9 mouse cellular contexts compared by ENCODE assay signal in the genomic region with DNA sequence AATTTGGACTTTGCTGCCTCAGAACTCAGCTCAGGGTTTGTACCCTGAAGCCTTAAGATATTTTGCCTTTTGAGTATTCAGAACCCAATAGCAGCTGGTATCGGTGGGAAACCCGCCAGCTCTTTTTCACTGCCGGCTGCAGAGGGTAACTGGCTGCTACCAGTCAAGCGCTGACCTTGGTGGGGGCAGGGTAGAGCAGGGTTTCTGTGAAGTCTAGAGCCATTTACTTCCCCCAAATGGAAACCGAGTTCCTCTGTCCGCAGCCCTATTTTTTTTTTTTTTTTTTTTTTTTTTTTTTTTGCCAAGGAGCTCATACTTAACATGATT. TPM values are rescaled to one million over a fixed set of nuclear protein-coding genes. Genes with fewer than 3 reads are reported as not detected.
DNase-seq lines count a peak whose midpoint lies in the region; ATAC-seq and TF ChIP-seq lines count a peak whose summit lies in the region.
"Had no signal": no experiment of that assay in that cellular context is flagged by ENCODE, and none has a peak within 500 bp of the region (broad histone marks: within the 10 kb centered on the region; RNA-seq: fewer than 3 reads in every experiment).

No protein-coding gene starts in this region.

- peak overlapping the region; percentile 99 for H3K27ac ChIP-seq in embryonic facial prominence, embryonic 12.5 days
- peak overlapping the region; percentile 97 for H3K27ac ChIP-seq in heart, embryonic 10.5 days
- peak overlapping the region; percentile 99 for H3K27ac ChIP-seq in kidney, embryonic 15.5 days
- peak overlapping the region; percentile 99 for H3K27ac ChIP-seq in limb, embryonic 15.5 days
- no peak overlapping the region for H3K27ac ChIP-seq in testis, adult 2 months (ENCODE audit: control insufficient read depth, insufficient read depth, low read depth, low read length)

- no peaks in the 10 kb centered on the region for H3K9me3 ChIP-seq in megakaryocyte, embryonic 14.5 days
- H3K9me3 ChIP-seq in embryonic facial prominence, embryonic 12.5 days = no peaks in the 10 kb centered on the region
- no peaks in the 10 kb centered on the region for H3K9me3 ChIP-seq in heart, embryonic 10.5 days
- no peaks in the 10 kb centered on the region for H3K9me3 ChIP-seq in kidney, embryonic 15.5 days (replicated peaks)
- H3K9me3 ChIP-seq in limb, embryonic 15.5 days = no peaks in the 10 kb centered on the region

- H3K36me3 ChIP-seq in megakaryocyte, embryonic 14.5 days (replicated peaks; ENCODE audit: low read length) = peaks cover 5% of the 10 kb centered on the region
- H3K36me3 ChIP-seq in embryonic facial prominence, embryonic 12.5 days = no peaks in the 10 kb centered on the region
- H3K36me3 ChIP-seq in heart, embryonic 10.5 days = peaks cover 2% of the 10 kb centered on the region; the same call in 1 of the 2 replicates
- H3K36me3 ChIP-seq in kidney, embryonic 15.5 days = no peaks in the 10 kb centered on the region
- no peaks in the 10 kb centered on the region for H3K36me3 ChIP-seq in limb, embryonic 15.5 days
- no peaks in the 10 kb centered on the region for H3K36me3 ChIP-seq in myocyte (ENCODE audit: control insufficient read depth, insufficient read depth)
- H3K36me3 ChIP-seq in testis, adult 2 months (ENCODE audit: control insufficient read depth, insufficient read depth, low read length) = no peaks in the 10 kb centered on the region

- H3K4me1 ChIP-seq in megakaryocyte, embryonic 14.5 days = peaks cover 53% of the 10 kb centered on the region
- H3K4me1 ChIP-seq in embryonic facial prominence, embryonic 12.5 days = peaks cover 13% of the 10 kb centered on the region
- H3K4me1 ChIP-seq in heart, embryonic 10.5 days = peaks cover 5% of the 10 kb centered on the region; the same call in 1 of the 2 replicates
- H3K4me1 ChIP-seq in kidney, embryonic 15.5 days = peaks cover 25% of the 10 kb centered on the region
- peaks cover 24% of the 10 kb centered on the region for H3K4me1 ChIP-seq in limb, embryonic 15.5 days
- H3K4me1 ChIP-seq in testis, adult 2 months (ENCODE audit: control insufficient read depth, insufficient read depth, low read length) = peaks cover 31% of the 10 kb centered on the region

- no peak for TF ChIP-seq CTCF in testis, adult 2 months (IDR thresholded peaks at IDR 0.05; ENCODE audit: control insufficient read depth, insufficient read depth, insufficient replicate concordance, low read depth, low read length)

- H3K27me3 ChIP-seq in megakaryocyte, embryonic 14.5 days (replicated peaks) = no peaks in the 10 kb centered on the region
- H3K27me3 ChIP-seq in embryonic facial prominence, embryonic 12.5 days = no peaks in the 10 kb centered on the region
- no peaks in the 10 kb centered on the region for H3K27me3 ChIP-seq in heart, embryonic 10.5 days (ENCODE audit: insufficient read depth, poor library complexity, severe bottlenecking)
- no peaks in the 10 kb centered on the region for H3K27me3 ChIP-seq in kidney, embryonic 15.5 days
- no peaks in the 10 kb centered on the region for H3K27me3 ChIP-seq in limb, embryonic 15.5 days
- no peaks in the 10 kb centered on the region for H3K27me3 ChIP-seq in myocyte (ENCODE audit: control insufficient read depth, insufficient read depth, insufficient read length)
- no peaks in the 10 kb centered on the region for H3K27me3 ChIP-seq in testis, adult 2 months (ENCODE audit: control insufficient read depth, insufficient read depth, low read length)

- H3K79me2 ChIP-seq in myocyte (ENCODE audit: control insufficient read depth, insufficient read depth) = peaks cover 28% of the 10 kb centered on the region

- H3K4me2 ChIP-seq in embryonic facial prominence, embryonic 12.5 days (replicated peaks) = peak overlapping the region; percentile 93
- H3K4me2 ChIP-seq in kidney, embryonic 15.5 days = peak overlapping the region; percentile 87
- peak overlapping the region; percentile 65 for H3K4me2 ChIP-seq in limb, embryonic 15.5 days
- H3K4me2 ChIP-seq in myocyte (ENCODE audit: low read depth) = peak overlapping the region; percentile 86

- TF ChIP-seq POLR2A in myocyte (IDR thresholded peaks at IDR 0.05; ENCODE audit: insufficient read length, low read depth) = no peak
- no peak for TF ChIP-seq POLR2A in testis, adult 2 months (IDR thresholded peaks at IDR 0.05; ENCODE audit: control insufficient read depth, low read depth, low read length)

- ATAC-seq in megakaryocyte, adult 5-6 weeks (ENCODE audit: poor library complexity, severe bottlenecking) = no peak
- no peak for ATAC-seq in embryonic facial prominence, embryonic 12.5 days (ENCODE audit: insufficient number of reproducible peaks, insufficient read depth, low FRiP score, low TSS enrichment)
- no peak for ATAC-seq in kidney, embryonic 15.5 days (replicated peaks; ENCODE audit: low FRiP score)
- ATAC-seq in limb, embryonic 15.5 days (ENCODE audit: insufficient number of reproducible peaks, low FRiP score, low TSS enrichment, low read depth) = no peak

- DNase-seq in heart, embryonic 10.5 days (ENCODE audit: low spot score) = no peak

- WGBS in embryonic facial prominence, embryonic 12.5 days = 3% methylated on average over 6 of the region's 6 CpGs
- under 1% methylated on average over 6 of the region's 6 CpGs for WGBS in heart, embryonic 10.5 days
- WGBS in kidney, embryonic 15.5 days = under 1% methylated on average over 6 of the region's 6 CpGs
- WGBS in limb, embryonic 15.5 days = 1% methylated on average over 6 of the region's 6 CpGs

- H3K9ac ChIP-seq in embryonic facial prominence, embryonic 12.5 days = peak overlapping the region; percentile 65; the same call in 1 of the 2 replicates
- H3K9ac ChIP-seq in kidney, embryonic 15.5 days = peak overlapping the region; percentile 61; the same call in 1 of the 2 replicates
- H3K9ac ChIP-seq in limb, embryonic 15.5 days = no peak overlapping the region

- H3K4me3 ChIP-seq in megakaryocyte, embryonic 14.5 days (replicated peaks) = peak overlapping the region; percentile 99
- H3K4me3 ChIP-seq in embryonic facial prominence, embryonic 12.5 days = peak overlapping the region; percentile 69
- peak overlapping the region; percentile 91 for H3K4me3 ChIP-seq in heart, embryonic 10.5 days
- peak overlapping the region; percentile 65 for H3K4me3 ChIP-seq in kidney, embryonic 15.5 days (replicated peaks)
- peak overlapping the region; percentile 79 for H3K4me3 ChIP-seq in limb, embryonic 15.5 days
- peak overlapping the region; percentile 100 for H3K4me3 ChIP-seq in myocyte
- peak overlapping the region; percentile 87; the same call in 1 of the 2 replicates for H3K4me3 ChIP-seq in testis, adult 2 months (ENCODE audit: control insufficient read depth, low read depth, low read length)

- H3ac ChIP-seq in myocyte (ENCODE audit: control insufficient read depth, insufficient read length) = no peak overlapping the region

TF ChIP-seq in myocyte, 11 proteins besides CTCF, POLR2A, EP300 and RAD21:
- TF ChIP-seq TCF3 (IDR thresholded peaks at IDR 0.05; ENCODE audit: insufficient read length, low read depth) (no peak), E2F4 (IDR thresholded peaks at IDR 0.05; ENCODE audit: insufficient read depth) (no peak), USF1 (IDR thresholded peaks at IDR 0.05; ENCODE audit: low read depth) (no peak), TCF12 (IDR thresholded peaks at IDR 0.05; ENCODE audit: insufficient read depth, poor library complexity, severe bottlenecking) (no peak), SRF (IDR thresholded peaks at IDR 0.05; ENCODE audit: control insufficient read depth, insufficient read length, low read depth) (no peak), REST (IDR thresholded peaks at IDR 0.05; ENCODE audit: insufficient read depth, insufficient read length) (no peak), CEBPB (IDR thresholded peaks at IDR 0.05; ENCODE audit: insufficient read depth, poor library complexity, severe bottlenecking) (no peak), MYOD1 (IDR thresholded peaks at IDR 0.05; ENCODE audit: control insufficient read depth in 1 of 3, insufficient read length in 2 of 3, low read depth in 2 of 3) (no peak), POLR2AphosphoS2 (IDR thresholded peaks at IDR 0.05; ENCODE audit: insufficient read length, low read depth) (no peak), MYOG (IDR thresholded peaks at IDR 0.05; ENCODE audit: control insufficient read depth in 1 of 3, insufficient read depth in 1 of 3, insufficient read length in 2 of 3, low read depth in 2 of 3) (no peak), MAX (IDR thresholded peaks at IDR 0.05; ENCODE audit: low read depth) (no peak)
TF ChIP-seq in myocyte: peak in this region for 0.

RNA-seq across cellular contexts. Expression of gene Jun, which starts 1.7 kb away (rescaled TPM):
- 157 and 392 TPM in 2 replicates for polyA plus RNA-seq in megakaryocyte, embryonic 14.5 days (2012; ENCODE audit: insufficient read depth, low replicate concordance)
- total RNA-seq in megakaryocyte, adult 5-6 weeks (2015) = 88.4 and 91.5 TPM in 2 replicates
- 141 and 162 TPM in 2 replicates for total RNA-seq in megakaryocyte, adult 5-6 weeks (2017)
- polyA plus RNA-seq in embryonic facial prominence, embryonic 12.5 days (2016; fragmentation: Nextera tagmentation; extraction: Ambion mirVana) = 112 and 118 TPM in 2 replicates
- 75.7 and 76.6 TPM in 2 replicates for polyA plus RNA-seq in heart, embryonic 10.5 days (2016; fragmentation: Nextera tagmentation; extraction: Ambion mirVana)
- 66.0 and 70.1 TPM in 2 replicates for polyA plus RNA-seq in kidney, embryonic 15.5 days (2015; fragmentation: Nextera tagmentation; extraction: Ambion mirVana)
- polyA plus RNA-seq in limb, embryonic 15.5 days (2015; fragmentation: Nextera tagmentation; extraction: Ambion mirVana) = 109 and 112 TPM in 2 replicates
- 51.3 TPM for polyA plus RNA-seq in myocyte (2012; fragmentation: generic; extraction: Trizol)
- polyA plus RNA-seq in testis, adult 2 months (2012; rRNA removed) = 4.1 and 5.1 TPM in 2 replicates
- total RNA-seq: MEL had no signal
